Mouse (Mus musculus): Measurements from ENCODE around the gene Plxdc1. TPM values are rescaled to one million over a fixed set of nuclear protein-coding genes. Genes with fewer than 3 reads are reported as not detected.

The Plxdc1 gene
- polyA plus RNA-seq, 1 experiment from 2014 or later = 0.34 TPM

Small RNA genes within 50 kb of the gene (microRNA-seq; reads per million reads assigned to microRNA genes)
- gene Gm22461 = not detected
- not detected for gene Gm27597

Other genes with a start within 250 kb of the Plxdc1 start
- gene Pip4k2b, start 241.7 kb downstream of the Plxdc1 start, polyA plus RNA-seq (2016; fragmentation: Nextera tagmentation; extraction: Ambion mirVana) = 2.7 and 3.3 TPM in 2 replicates
- 22.3 and 24.4 TPM in 2 replicates for gene Cwc25, start 219.9 kb downstream of the Plxdc1 start, polyA plus RNA-seq (2016; fragmentation: Nextera tagmentation; extraction: Ambion mirVana)
- 0.31 and 1.3 TPM in 2 replicates for gene 1700001P01Rik, start 210.5 kb downstream of the Plxdc1 start, polyA plus RNA-seq (2016; fragmentation: Nextera tagmentation; extraction: Ambion mirVana)
- 370 and 378 TPM in 2 replicates for gene Rpl23, start 204.0 kb downstream of the Plxdc1 start, polyA plus RNA-seq (2016; fragmentation: Nextera tagmentation; extraction: Ambion mirVana)
- gene Lasp1, start 187.4 kb downstream of the Plxdc1 start, polyA plus RNA-seq (2016; fragmentation: Nextera tagmentation; extraction: Ambion mirVana) = 102 and 106 TPM in 2 replicates
- gene B230217C12Rik, start 145.7 kb downstream of the Plxdc1 start, polyA plus RNA-seq (2016; fragmentation: Nextera tagmentation; extraction: Ambion mirVana) = 14.2 and 15.8 TPM in 2 replicates
- gene Fbxo47, start 102.3 kb downstream of the Plxdc1 start, polyA plus RNA-seq (2016; fragmentation: Nextera tagmentation; extraction: Ambion mirVana) = 0.54 and 0.71 TPM in 2 replicates
- 6.3 and 7.4 TPM in 2 replicates for gene Arl5c, start 9.7 kb upstream of the Plxdc1 start, polyA plus RNA-seq (2016; fragmentation: Nextera tagmentation; extraction: Ambion mirVana)
- gene Cacnb1, start 36.6 kb upstream of the Plxdc1 start, polyA plus RNA-seq (2016; fragmentation: Nextera tagmentation; extraction: Ambion mirVana) = 34.3 and 35.2 TPM in 2 replicates
- 741 and 746 TPM in 2 replicates for gene Rpl19, start 40.3 kb upstream of the Plxdc1 start, polyA plus RNA-seq (2016; fragmentation: Nextera tagmentation; extraction: Ambion mirVana)
- gene Stac2, start 67.0 kb upstream of the Plxdc1 start, polyA plus RNA-seq (2016; fragmentation: Nextera tagmentation; extraction: Ambion mirVana) = 0.62 and 0.73 TPM in 2 replicates
- 35.2 and 36.4 TPM in 2 replicates for gene Fbxl20, start 164.0 kb upstream of the Plxdc1 start, polyA plus RNA-seq (2016; fragmentation: Nextera tagmentation; extraction: Ambion mirVana)
- gene Med1, start 206.8 kb upstream of the Plxdc1 start, polyA plus RNA-seq (2016; fragmentation: Nextera tagmentation; extraction: Ambion mirVana) = 80.9 and 84.7 TPM in 2 replicates
- 14.1 and 16.7 TPM in 2 replicates for gene Cdk12, start 216.6 kb upstream of the Plxdc1 start, polyA plus RNA-seq (2016; fragmentation: Nextera tagmentation; extraction: Ambion mirVana)

Measured in midbrain, embryonic 12.5 days (tissue).